Mouse (Mus musculus): ENCODE data around the gene Nadk. TPM values are rescaled to one million over a fixed set of nuclear protein-coding genes. Genes with fewer than 3 reads are reported as not detected.

Nadk gene
- polyA plus RNA-seq (2017; shearing (Covaris generic)), result 110 TPM

GRCm38 (mm10) chr4:155561661-155562442, at the start of gene Nadk:
Nadk (plus strand) TSS chr4:155562378.

GRCm38 (mm10) chr4:155601091-155601996, 39.2 kb downstream of the Nadk start, which contains the start of gene Slc35e2:
Slc35e2 (plus strand) TSS chr4:155601416.

GRCm38 (mm10) chr4:155624338-155625291, 62.4 kb downstream of the Nadk start, which contains the start of gene Cdk11b:
Cdk11b (plus strand) TSS chr4:155624854.

Other genes with a start within 250 kb of the Nadk start
- gene Prkcz, start 201.0 kb upstream of the Nadk start, polyA plus RNA-seq (2017; shearing (Covaris generic)), result 44.9 TPM
- 1.1 TPM for gene Gabrd, start 164.3 kb upstream of the Nadk start, polyA plus RNA-seq (2017; shearing (Covaris generic))
- gene Cfap74, start 153.2 kb upstream of the Nadk start, polyA plus RNA-seq (2017; shearing (Covaris generic)), result 5.7 TPM
- not detected for gene Tmem52, start 93.3 kb upstream of the Nadk start, polyA plus RNA-seq (2017; shearing (Covaris generic))
- gene Gnb1, start 71.0 kb upstream of the Nadk start, polyA plus RNA-seq (2017; shearing (Covaris generic)), result 437 TPM
- 20.0 TPM for gene Slc35e2, start 39.0 kb downstream of the Nadk start, polyA plus RNA-seq (2017; shearing (Covaris generic))
- gene Cdk11b, start 62.5 kb downstream of the Nadk start, polyA plus RNA-seq (2017; shearing (Covaris generic)), result 314 TPM
- gene Gm10563, start 83.0 kb downstream of the Nadk start, polyA plus RNA-seq (2017; shearing (Covaris generic)), result not detected
- gene Mmp23, start 91.0 kb downstream of the Nadk start, polyA plus RNA-seq (2017; shearing (Covaris generic)), result 0.74 TPM
- gene Mib2, start 106.8 kb downstream of the Nadk start, polyA plus RNA-seq (2017; shearing (Covaris generic)), result 45.8 TPM
- gene Fndc10, start 132.0 kb downstream of the Nadk start, polyA plus RNA-seq (2017; shearing (Covaris generic)), result 10.8 TPM
- gene Ssu72, start 142.4 kb downstream of the Nadk start, polyA plus RNA-seq (2017; shearing (Covaris generic)), result 92.9 TPM
- gene Tmem240, start 172.4 kb downstream of the Nadk start, polyA plus RNA-seq (2017; shearing (Covaris generic)), result 0.35 TPM
- gene Atad3a, start 198.7 kb downstream of the Nadk start, polyA plus RNA-seq (2017; shearing (Covaris generic)), result 65.7 TPM
- gene Vwa1, start 212.3 kb downstream of the Nadk start, polyA plus RNA-seq (2017; shearing (Covaris generic)), result not detected
- gene Tmem88b, start 223.5 kb downstream of the Nadk start, polyA plus RNA-seq (2017; shearing (Covaris generic)), result not detected
- not detected for gene Ankrd65, start 228.1 kb downstream of the Nadk start, polyA plus RNA-seq (2017; shearing (Covaris generic))
- 72.5 TPM for gene Mrpl20, start 240.5 kb downstream of the Nadk start, polyA plus RNA-seq (2017; shearing (Covaris generic))